ENCODE assay signal across 9 mouse cellular contexts in the genomic region with DNA sequence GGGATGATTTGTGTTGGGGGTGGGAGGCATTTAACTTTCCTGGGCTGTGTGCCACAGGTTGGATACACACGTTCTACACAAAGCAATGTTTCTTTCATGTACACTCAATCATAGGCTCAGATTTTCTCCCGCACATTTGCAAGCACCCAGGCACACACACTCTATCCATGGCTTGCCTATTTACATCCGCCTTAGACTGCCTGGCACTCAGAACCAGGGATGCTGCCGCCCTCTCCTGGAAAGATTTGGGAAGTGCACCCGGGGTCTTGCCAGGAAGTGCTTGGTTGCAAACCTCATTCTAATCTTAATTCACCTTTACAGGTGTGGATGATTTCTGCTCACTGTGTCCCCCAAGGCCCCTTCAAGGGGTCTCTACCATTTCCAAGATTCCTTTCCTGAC.
DNase-seq lines count a peak whose midpoint lies in the region; ATAC-seq and TF ChIP-seq lines count a peak whose summit lies in the region.
"Had no signal": no experiment of that assay in that cellular context is flagged by ENCODE, and none has a peak within 500 bp of the region (broad histone marks: within the 10 kb centered on the region; RNA-seq: fewer than 3 reads in every experiment).

No protein-coding gene starts in this region.

- H3K36me3 ChIP-seq in G1E (replicated peaks): no peaks in the 10 kb centered on the region
- H3K36me3 ChIP-seq in forebrain, embryonic 13.5 days (ENCODE audit: poor library complexity, severe bottlenecking): no peaks in the 10 kb centered on the region
- H3K36me3 ChIP-seq: limb, embryonic 13.5 days had no signal

- H3K4me3 ChIP-seq in G1E (ENCODE audit: low read depth, low read length): no peak overlapping the region
- H3K4me3 ChIP-seq in forebrain, embryonic 13.5 days: no peak overlapping the region
- H3K4me3 ChIP-seq: limb, embryonic 13.5 days had no signal

- no peak overlapping the region for H3K27ac ChIP-seq in forebrain, embryonic 13.5 days
- H3K27ac ChIP-seq: limb, embryonic 13.5 days had no signal

- TF ChIP-seq CTCF in G1E (IDR thresholded peaks at IDR 0.05; ENCODE audit: low read depth, low read length): peak; percentile 85

- H3K4me2 ChIP-seq in forebrain, embryonic 13.5 days: no peak overlapping the region
- H3K4me2 ChIP-seq: limb, embryonic 13.5 days had no signal

- 7% methylated on average over 5 of the region's 5 CpGs for WGBS in forebrain, embryonic 13.5 days

- no peaks in the 10 kb centered on the region for H3K9me3 ChIP-seq in G1E (replicated peaks)
- H3K9me3 ChIP-seq in forebrain, embryonic 13.5 days (replicated peaks): no peaks in the 10 kb centered on the region
- H3K9me3 ChIP-seq: limb, embryonic 13.5 days had no signal

- ATAC-seq in G1E (ENCODE audit: extremely low read depth, insufficient number of reproducible peaks, low FRiP score, poor library complexity, severe bottlenecking): no peak
- peak; percentile 91 for ATAC-seq in forebrain, embryonic 13.5 days
- peak; percentile 79 to 80 for ATAC-seq in hematopoietic stem cell, adult 5-6 weeks (replicated peaks in 1 of 2; ENCODE audit: insufficient read depth in 1 of 2, low FRiP score in 2 of 2, low TSS enrichment in 1 of 2, low read depth in 1 of 2, poor library complexity in 2 of 2, severe bottlenecking in 2 of 2)

- peaks cover 9% of the 10 kb centered on the region for H3K27me3 ChIP-seq in G1E (ENCODE audit: insufficient read depth, low read length)
- no peaks in the 10 kb centered on the region for H3K27me3 ChIP-seq in forebrain, embryonic 13.5 days
- H3K27me3 ChIP-seq: limb, embryonic 13.5 days had no signal

- no peaks in the 10 kb centered on the region for H3K4me1 ChIP-seq in G1E (ENCODE audit: insufficient read depth, low read depth, low read length)
- H3K4me1 ChIP-seq in forebrain, embryonic 13.5 days: peaks cover 12% of the 10 kb centered on the region
- H3K4me1 ChIP-seq: limb, embryonic 13.5 days had no signal

- peak; percentile 27 for DNase-seq in G1E (ENCODE audit: low spot score)
- DNase-seq in c-Kit-positive CD71-negative TER-119-negative erythroid progenitor cells, embryonic 14.5 days (ENCODE audit: low read depth): peak; percentile 44
- DNase-seq in layer of hippocampus, adult 9-10 months (ENCODE audit: low spot score): peak; percentile 81
- peak; percentile 69 for DNase-seq in lung, postnatal 25 days (ENCODE audit: low spot score)
- DNase-seq in retina, postnatal 1 day: peak; percentile 87
- DNase-seq in urinary bladder, adult 2 months (ENCODE audit: low spot score): peak; percentile 61

- no peak overlapping the region for H3K9ac ChIP-seq in forebrain, embryonic 13.5 days
- H3K9ac ChIP-seq: limb, embryonic 13.5 days had no signal

Comparison
In these comparisons a context has a peak if more than half of its experiments do, and no peak if none do; other contexts are left out.
1. DNase-seq: peak in every context shown above with its lines; median percentile 87 in retina, postnatal 1 day; 81 in layer of hippocampus, adult 9-10 months; 69 in lung, postnatal 25 days; 61 in urinary bladder, adult 2 months; 44 in c-Kit-positive CD71-negative TER-119-negative erythroid progenitor cells, embryonic 14.5 days; 27 in G1E.